Mouse (Mus musculus): ENCODE measurements at regions not wholly inside any gene's neighbourhood (a gene's known extent, or its start where the extent isn't known, plus 50 kb on each side); places are given as distances from the start of the nearest gene placed in this dataset.
"Not testable (repeated sequence)": the region's sequence is repeated elsewhere in the genome, so short reads cannot be mapped to it uniquely, and the experiment has no call there.

DNA sequence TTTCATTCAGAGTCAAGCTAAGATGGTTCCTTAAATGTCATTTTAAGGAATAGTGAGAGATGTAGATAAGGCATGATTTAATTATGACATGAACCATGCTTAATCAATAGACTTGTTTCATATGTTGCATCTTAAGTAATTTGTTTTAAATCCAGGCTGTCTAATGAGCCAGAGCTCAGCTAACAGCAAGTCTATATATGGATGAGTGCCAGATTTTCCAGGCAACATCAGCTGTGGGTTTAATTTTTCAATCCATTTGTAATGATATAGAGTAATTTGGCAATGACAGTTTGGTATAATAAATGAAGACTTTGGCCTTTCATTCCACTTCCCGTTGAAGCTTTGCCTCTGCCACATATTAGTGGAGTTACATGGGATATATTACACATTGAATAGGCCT is 677.3 kb upstream of the Sorcs1 start:
- DNase-seq: no peak

DNA sequence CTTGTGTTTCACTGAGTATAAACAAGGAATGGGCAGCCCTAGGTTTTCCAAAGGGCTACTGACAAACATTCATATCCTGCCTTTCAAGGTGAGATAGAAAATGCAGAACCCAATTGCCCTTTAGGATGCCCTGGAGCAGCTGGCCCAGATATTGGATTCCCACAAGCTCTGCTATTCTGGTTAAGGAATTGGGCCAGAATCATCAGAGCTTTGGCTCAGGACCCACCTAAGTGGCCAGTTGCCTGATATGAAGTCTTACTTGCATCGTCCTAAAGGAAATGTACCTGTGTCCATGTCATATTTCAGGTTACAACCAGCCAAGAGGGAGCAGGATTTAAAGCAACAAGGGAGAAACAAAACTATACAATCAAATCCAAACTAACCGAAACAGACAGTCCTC is 662.0 kb upstream of the Sorcs1 start:
- peak; percentile 31 to 41 for DNase-seq

DNA sequence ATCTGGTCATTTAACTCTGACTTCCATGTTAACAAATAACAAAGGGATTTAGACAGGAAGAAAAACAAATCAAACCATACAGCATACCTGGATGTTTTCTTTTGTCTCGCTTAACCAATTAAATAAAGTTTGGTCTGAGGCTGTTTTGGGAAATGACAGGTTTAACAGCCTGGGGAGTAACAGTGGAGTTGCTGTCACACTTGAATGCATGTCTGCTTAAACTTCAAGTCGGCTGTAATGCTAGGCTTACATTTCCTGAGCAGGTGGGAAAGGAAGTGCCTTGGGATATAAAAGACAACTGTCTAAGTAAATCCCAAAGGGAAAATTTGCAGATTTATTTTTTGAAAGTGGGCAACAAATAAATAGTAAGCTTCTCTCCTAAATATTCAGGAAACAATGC is 651.6 kb upstream of the Sorcs1 start:
- no peak for DNase-seq

DNA sequence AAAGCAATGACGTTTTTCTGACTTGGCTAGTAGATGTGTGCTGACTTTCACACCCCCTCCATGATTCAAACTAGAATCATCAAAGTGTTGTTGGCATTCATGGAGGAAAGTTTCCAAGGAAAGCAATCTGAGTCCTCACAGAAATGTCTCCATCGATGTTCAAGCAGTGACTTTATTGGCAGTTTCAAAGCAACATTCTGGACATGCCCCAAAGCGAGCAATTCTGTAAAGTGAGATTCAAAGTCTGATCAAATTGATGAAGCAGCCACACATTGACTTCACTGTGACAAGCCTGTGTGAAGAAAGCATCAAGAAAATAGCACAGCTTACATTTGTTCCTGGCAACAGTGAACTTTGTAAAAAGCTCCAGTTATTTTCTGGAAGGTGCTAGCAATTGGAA is 625.3 kb upstream of the Sorcs1 start:
- no peak for DNase-seq

DNA sequence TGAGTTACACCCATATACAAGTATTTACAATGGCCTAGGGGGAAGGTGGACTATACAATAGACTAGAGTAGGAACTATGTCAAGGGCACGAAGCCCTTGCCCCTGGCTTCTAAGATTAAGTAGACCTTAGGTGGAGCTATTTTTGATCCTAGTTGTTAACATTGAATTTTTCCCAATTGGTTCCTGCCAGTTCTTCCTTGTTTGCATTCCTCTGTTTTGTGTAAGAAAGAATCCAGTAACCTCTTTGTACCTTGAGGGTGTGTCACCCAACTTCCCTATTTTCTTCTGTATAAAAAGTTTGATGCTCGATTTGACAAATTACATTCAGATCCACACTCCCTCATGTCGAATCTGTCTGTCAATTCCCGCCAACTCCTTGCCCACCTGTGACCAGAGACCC is 618.2 kb upstream of the Sorcs1 start:
- DNase-seq: not testable (repeated sequence)

DNA sequence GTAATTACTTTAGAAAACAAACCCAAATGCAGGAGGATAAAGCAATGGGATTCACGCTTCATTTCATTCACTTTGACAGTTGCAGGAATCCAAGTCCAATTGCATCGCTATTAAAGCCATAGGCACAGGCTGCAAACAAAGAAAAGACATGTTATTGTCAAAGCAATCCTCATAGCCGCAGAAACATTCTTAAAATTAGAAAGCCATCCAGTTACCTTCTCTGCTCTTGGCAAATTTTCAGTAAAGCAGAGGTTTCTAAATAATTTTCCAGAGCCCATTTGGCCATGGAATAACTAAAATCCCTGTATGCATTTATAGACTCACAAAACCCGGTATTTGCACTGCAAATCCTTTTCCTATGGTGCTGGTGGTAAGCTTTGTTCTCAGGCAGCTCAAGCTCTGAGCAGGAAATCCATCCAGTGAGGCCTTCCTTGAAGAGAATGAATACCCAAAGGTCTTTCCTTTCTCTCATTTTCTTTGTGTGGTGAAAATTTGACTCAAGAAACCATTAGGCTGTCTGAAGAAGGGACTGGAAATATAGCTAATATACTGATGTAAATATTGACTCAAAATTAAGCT is 590.6 kb upstream of the Sorcs1 start:
- DNase-seq: no peak

DNA sequence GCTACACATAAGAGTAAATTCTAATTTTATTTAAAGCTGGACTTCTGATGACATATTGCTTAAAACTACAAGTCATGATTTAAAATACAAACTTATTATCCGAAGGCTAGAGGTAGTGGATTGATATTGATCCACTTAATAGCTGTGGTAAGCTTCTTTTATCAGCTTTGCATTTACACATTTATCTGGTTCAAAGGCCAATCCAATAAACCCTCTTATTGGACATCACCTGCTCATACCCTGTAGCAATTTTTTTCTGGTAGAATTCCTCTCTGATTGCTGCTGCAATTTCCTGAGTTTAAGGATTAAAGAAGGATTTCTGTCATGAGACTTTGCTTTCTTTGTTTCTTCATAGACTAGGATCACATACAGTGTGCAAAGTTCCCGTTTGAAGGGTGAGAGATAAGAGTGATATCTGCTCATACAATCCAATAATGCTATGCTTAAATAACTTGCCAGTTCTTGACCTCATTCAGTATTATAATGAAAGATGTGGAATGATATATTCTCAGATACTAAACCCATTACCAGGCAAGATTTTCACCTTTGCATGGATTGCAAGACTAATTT is 561.9 kb upstream of the Sorcs1 start:
- DNase-seq: no peak

DNA sequence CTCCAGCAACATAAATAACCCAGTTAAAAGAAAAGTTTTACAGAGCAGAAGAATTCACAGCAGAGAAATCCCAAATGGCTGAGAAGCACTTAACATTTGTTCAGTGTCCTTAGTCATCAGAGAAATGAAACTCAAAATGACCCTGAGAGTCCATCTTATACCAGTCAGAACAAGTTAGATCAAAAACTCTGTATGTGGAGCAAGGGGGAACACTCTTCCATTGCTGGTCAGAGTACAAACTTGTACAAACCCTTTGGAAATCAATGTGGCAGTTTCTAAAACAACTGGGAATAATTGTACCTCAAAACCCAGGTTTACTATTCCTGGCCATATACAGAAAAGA is 559.7 kb upstream of the Sorcs1 start:
- DNase-seq: no peak

DNA sequence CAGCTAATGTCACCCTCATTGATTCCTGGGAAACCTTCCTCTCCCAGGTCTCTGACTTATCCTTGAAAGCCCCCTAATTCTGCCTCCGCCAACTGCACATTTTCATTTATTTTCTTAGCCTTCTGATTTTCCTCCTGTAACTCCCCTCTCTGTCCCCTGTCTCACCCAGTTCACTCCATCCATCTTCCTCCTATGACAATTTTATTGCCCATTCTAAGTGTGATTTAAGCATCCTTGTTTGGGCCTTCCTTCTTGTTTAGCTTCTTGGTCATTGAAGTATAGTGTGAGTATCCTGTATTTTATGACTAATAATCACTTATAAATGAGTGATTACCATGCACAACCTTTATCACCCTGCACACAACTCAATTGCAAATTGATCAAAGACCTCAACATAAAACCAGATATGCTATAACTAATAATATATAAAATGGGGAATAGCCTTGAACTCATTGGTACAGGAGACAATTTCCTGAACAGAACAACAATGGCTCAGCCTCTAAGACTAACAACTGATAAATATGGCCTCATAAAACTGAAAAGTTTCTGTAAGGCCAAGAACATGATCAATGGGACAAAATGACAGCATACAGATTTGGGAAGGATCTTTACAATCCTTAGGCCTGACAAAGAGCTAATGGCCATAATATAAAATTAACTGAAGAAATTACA is 559.2 kb upstream of the Sorcs1 start:
- DNase-seq: no peak

DNA sequence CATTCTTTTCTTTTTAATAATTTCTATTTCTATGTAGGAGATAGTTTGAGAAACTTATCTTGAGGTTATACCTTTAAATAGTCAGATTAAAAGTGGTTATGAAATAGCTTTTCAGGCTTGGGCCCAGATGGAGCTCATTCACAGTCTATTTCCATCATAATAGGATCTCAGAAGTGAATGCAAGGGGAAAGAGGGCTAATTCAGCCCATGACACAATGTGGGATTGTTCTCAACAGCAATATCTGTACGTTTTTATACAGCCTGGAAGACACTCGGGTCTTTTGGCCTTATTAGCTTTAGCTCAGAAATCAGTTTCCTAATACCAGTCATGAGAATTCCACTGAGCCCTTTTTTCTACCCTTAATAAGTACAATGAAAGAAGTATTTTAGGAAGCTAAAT is 554.1 kb upstream of the Sorcs1 start:
- DNase-seq: no peak

DNA sequence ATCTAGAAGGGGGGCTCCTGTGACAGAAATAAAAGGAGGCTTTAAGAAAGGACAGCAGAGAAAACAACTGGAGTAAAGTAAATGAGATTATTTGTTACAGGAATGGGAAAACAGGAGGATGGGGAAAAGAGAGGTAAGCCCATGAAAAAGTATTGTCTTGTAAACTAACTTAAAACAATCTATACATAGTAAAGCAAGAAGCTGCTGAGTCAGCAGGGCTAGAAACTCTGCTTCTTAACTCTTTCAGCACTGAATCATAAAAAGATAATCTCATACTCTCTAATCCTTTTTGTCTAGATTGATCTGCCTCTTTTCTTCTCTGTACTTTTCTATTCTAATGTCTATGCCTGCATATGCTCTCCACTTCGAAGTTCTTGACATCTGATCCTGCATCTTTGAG is 548.5 kb upstream of the Sorcs1 start:
- no peak for DNase-seq

DNA sequence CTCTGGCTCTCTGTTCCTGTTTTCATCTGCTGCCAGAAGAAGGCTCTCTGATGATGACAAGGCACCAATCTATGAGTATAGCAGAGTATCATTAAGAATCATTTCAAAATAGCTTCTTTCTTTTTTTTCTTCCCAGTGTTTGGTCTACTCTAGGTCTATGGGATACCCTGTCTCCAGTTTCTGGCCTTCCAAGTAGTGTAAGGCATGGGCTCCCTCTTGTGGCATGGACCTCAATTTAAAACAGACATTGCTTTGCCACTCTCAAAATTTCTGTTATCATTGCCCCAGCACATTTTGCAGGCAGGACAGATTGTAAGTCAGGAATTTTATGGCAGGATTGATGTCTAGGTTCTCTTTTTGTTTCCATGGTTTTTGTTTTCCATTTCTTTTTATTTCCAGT is 522.9 kb upstream of the Sorcs1 start:
- peak in 1 of 2 experiments; percentile 10 for DNase-seq

Data from cerebellum, postnatal 25 days (tissue).